Mouse (Mus musculus): Measurements from ENCODE around the gene Rnf115.

GRCm38 (mm10) chr3:96708684-96709064 is 18.8 kb upstream of the Rnf115 start:
- TF ChIP-seq CTCF (IDR thresholded peaks at IDR 0.05; ENCODE audit: control insufficient read depth, insufficient read depth, insufficient read length) (no peak), CEBPB (IDR thresholded peaks at IDR 0.05; ENCODE audit: low read depth) (no peak), FOSL1 (IDR thresholded peaks at IDR 0.05; ENCODE audit: insufficient read depth, low read length, poor library complexity, severe bottlenecking) (no peak), MAX (IDR thresholded peaks at IDR 0.05) (no peak), MYOD1 (IDR thresholded peaks at IDR 0.05; ENCODE audit: control insufficient read depth, insufficient read length, low read depth) (no peak), USF1 (IDR thresholded peaks at IDR 0.05; ENCODE audit: low read depth) (no peak)
